Mouse (Mus musculus): ENCODE results near the gene Pla2g2f.

Gene Pla2g2f

DNA sequence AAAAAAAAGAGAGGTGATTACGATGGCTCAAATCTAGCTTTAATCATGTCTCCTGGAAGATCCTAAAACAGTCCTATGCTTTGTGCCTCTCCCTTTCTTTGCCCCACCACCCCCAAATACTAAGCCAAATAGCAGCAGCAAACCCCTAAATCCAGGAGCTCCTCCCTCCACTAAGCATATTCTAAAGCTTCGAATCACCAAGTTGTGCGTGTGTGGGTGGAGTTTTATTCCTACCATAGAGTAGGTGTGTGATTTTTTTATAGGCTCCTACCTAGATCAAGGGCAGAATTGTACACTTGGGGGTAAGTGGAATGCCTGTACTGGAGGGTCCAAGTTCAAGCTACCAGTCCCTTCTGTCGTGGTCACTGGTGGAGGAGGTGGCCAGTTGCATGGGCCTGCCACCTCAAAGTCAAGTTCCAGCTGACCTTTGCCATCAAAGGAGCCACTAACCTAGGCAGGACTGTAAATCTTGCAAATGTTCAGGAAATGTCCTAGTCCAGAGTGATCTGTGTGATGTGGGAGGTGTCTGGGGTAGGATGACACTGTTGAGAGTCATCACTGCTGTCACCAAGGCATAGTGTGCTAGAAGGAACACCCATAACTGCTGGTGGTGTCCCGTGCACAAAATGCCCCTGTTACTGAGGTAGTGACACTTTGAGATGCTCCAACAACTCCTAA lies 38.7 kb downstream of the Pla2g2f start:
- DNase-seq (ENCODE audit: low read depth in 2 of 2, low spot score in 2 of 2), result no peak

DNA sequence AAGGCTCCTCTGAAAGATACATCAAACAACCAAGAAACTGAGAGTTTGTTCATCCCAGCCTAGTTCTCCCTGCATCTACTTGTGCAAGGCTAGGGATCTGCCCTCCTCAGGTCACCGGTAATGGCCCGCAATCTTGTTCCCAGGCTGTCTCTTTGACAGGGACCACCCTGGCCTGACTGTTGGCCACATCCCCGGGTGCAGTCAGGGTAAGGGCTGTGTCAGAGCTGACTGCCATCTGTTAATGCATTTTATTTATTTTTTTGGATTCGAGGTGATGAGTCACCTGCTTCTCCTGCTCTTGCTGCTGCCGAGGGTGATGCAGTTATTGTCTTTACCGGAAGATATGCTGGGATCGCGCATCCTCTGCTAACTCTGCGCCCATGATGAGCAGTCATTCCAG lies 40.7 kb downstream of the Pla2g2f start:
- DNase-seq (ENCODE audit: low read depth in 2 of 2, low spot score in 2 of 2), result no peak

DNA sequence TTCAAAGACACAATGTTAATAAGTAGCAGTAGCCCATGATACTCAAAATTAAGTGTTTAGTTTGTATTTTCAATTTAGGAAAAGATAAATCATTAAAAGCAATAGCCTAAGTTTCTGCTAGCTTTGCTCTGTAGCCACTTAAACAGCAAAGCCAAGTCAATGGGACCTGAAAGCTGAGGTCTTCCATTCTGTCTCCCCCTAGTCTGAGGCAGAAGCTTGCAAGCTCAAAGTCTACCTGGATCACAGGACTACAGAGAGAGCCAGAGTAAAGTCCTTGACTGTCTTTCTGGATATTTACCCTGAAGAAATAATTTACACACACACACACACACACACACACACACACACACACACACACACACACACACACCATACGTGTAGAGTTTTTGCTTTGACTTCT lies 43.2 kb downstream of the Pla2g2f start:
- no peak for DNase-seq (ENCODE audit: low read depth in 2 of 2, low spot score in 2 of 2)

DNA sequence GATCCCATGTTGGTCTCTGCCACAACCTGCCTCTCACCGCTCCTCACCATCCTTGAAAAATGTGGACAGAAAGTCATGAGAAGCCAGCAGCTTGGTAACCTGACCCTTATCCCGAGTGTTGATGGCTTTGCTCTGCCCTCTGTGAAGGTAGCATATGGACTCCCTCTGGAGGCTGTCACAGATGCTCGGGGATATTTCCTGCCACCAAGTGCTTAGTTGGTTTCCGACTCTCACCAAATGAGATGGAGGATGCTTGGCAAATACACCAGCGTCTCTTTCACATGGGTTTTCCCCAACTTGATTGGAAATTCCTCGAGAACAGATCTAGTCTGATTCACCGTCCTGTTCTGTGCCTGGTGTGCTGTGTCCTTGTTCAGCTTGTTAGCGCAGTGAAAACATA lies 44.8 kb downstream of the Pla2g2f start:
- DNase-seq (ENCODE audit: low read depth in 2 of 2, low spot score in 2 of 2), result no peak

DNA sequence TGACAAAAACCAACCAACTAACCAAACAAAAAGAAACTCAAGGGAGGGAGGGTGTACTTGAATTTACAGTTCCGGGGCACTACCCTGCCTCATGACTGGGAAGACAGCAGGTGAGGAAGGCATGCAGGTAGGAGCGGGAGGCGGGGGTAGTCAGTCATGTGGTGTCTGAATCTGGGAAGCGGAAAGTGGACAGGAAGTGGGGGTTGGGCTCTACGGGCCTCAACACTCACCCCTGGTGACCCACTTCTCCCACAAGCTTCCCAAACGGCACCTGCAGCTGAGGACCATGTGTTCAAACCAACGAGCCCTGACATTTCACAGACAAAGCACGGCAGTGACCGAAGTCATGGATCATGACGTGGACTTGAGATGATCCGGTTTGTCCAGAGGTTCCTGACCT lies 45.3 kb downstream of the Pla2g2f start:
- no peak for DNase-seq (ENCODE audit: low read depth in 2 of 2, low spot score in 2 of 2)

DNA sequence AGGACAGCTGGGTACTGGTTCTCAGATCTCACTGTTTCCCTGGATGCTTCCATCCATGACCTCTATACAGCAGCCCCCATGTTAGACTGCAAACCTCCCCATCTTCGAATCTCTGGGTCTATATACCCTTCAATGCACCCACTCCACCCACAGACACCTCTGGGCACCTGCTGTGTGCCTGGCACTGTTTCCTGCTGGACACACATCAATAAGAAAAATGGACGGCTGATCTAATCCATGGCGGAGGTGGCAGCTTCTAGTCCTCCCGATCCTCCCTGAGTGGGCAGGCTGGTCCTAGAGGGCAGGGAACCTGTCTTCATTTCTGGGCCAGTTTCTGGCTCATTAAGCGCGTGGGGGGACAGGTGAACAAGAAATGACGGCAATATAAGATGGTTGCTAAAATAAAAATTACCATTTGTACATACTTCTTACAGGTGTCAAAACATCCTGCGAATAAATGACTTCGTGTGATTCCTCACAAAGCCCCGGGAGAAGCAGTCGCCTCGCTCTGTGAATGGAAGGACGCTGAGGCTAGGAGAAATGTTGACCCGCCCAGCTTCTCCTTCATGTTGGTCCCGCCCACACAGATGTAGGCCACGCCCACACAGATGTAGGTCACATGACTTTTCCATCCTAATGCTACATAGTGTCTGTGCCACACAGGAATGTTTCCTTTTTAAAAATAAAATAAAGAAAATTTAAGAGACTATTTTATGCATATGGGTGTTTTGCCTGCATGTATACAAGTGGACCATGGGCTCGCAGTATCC lies 46.2 kb downstream of the Pla2g2f start:
- no peak for DNase-seq (ENCODE audit: low read depth in 2 of 2, low spot score in 2 of 2)

DNA sequence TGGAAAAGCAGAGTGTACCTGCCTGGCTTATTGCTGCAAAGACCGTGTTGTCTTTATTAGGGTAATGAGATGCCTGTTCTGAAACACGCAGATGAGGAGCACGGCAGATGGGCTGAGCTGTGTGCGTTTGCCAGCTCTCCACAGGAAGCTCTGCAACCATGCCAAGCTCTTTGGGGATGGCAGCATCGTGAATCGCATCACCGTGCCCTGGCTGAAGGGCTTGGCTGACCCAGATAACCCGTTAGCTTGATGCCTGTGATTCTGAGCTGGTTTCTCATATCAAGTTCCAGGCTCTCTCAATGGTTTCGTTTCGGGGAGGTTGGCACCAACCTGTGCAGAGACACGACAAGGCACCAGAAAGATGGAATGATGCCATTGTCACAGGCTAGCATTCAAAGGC lies 46.8 kb downstream of the Pla2g2f start:
- DNase-seq (ENCODE audit: low read depth in 2 of 2, low spot score in 2 of 2), result no peak

DNA sequence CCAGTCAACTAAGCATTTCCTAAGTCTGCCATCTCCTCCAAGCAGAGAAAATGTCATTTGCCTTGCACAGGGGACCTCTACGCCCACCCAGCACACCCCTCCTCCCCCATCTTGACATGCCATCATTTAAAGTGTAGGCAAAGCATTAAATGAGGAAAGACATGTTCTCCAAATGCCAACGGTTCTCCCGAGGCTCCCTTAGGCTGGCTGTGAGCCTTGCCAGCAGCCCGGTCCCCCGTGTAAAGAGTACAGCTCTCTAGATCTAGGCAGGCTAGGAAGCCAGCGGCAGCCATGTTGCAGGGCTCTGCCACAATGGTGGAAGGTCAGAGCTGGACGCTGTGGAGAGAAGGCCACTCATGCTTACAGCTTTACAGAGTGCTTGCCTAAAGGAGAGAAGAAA lies 47.5 kb downstream of the Pla2g2f start:
- DNase-seq (ENCODE audit: low read depth in 2 of 2, low spot score in 2 of 2), result no peak

DNA sequence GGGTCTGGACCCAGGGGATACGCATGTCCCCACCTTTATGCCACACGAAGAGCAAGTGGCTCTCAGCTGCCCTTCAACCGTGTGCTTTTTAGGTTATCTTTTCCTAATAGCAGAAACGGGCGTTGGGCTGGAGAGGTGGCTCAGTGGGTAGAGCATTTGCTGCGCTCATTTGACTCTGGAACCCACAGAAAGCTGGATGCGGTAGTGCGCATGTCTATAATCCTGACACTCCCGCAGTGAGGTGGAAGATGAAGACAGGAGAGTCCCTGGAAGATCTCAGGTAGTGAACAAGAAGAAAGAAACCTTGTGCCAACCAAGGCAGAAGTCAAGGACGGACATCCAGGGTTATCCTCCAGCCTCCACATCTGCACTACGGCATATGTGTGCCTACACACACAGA lies 48.2 kb downstream of the Pla2g2f start:
- DNase-seq (ENCODE audit: low read depth in 2 of 2, low spot score in 2 of 2), result no peak

DNA sequence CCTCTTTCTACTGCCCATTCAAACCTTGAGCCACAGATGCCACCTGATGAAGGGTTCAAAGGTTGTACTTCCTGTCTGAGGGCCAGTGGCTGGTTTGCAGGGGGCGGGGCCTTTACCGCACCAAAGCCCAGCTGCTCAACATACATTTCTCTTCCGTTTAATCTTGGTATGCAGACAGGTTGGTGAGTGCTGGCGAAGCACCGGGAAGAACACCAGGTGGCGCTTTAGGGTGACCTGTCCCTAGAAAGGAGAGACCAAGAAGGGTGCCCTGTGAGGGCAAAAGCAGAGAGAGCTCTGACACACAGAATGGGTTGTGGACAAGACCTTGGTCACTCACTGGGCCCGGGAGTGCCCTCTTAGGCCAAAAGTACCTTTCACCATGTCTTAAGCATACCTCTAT lies 48.8 kb downstream of the Pla2g2f start:
- peak; percentile 20 to 30 for DNase-seq (ENCODE audit: low read depth in 2 of 2, low spot score in 2 of 2)

DNA sequence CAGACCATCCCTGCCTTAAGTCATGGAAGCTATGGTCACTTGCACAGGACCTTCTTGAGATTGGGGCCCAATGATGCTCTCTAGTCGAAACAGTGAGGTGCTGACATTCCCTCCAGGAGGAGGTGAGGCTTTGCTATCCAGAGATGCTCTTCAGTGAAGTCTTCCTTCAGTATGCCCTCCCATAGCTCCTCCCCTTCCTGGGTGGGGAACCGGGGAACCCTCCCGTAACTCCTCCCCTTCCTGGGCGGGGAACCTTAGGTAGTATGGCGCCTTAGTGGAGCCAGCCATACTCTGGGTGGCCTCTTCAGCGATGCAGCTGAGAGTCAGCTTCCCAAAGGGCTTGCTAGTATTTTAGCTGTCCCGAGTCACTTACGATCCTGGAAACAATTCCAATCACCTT lies 50.8 kb downstream of the Pla2g2f start:
- DNase-seq (ENCODE audit: low read depth in 2 of 2, low spot score in 2 of 2), result no peak

DNA sequence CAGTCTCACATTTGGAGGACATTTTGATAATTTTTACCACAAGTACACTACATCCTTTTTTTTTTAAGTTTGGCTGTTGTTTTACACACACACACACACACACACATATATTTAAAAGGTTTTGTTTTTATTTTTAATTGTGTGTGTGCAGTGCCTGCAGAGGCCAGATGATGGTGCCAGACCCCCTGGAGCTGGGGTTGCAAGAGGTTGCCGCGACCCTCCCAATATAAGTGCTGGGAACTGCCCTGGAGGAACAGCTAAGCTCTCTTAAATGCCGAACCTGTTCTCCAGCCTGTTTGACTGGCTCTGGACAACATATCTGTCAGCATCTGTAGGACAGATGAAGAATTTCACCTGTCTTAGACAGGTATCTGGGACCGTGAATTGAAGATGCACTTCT lies 53.3 kb downstream of the Pla2g2f start:
- no peak for DNase-seq (ENCODE audit: low read depth in 2 of 2, low spot score in 2 of 2)

DNA sequence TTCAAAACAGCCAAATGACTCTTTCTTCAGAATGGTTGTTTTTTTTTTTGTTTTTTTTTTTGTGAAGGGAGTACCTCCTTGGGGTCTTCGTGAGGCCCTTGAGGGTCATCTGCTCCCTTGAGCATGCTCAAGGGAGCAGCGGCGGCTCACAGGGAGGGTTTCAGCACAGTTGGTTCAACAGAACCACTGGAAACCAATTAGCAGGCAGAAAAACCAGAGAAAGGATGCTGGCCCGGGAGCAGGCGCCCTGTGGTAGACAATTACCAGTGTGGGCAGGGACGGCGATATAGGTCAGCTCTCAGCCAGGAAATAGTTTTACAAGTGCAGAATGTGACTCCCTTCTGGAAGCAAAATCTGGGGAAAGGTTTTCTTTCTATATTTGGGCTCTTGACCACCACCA lies 53.8 kb downstream of the Pla2g2f start:
- no peak for DNase-seq (ENCODE audit: low read depth in 2 of 2, low spot score in 2 of 2)

DNA sequence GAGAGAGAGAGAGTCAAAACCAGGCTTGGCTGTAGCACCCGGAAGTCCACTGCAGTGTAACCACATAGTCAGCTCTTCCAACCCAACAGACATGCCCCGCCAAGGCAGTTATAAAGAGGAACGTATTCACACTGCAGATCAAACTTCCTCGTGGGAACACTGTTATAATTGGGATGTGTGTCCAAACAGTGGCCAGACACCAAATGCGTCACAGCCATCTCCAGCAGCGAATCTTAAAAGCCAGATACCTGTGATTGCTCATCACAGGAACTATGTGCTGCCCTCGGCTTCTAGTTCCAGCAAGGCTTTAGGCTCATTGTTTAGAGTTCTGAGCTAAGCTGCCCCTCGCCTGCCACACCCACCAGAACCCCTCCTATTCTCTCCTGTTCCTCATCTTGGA lies 54.9 kb downstream of the Pla2g2f start:
- no peak for DNase-seq (ENCODE audit: low read depth in 2 of 2, low spot score in 2 of 2)

DNA sequence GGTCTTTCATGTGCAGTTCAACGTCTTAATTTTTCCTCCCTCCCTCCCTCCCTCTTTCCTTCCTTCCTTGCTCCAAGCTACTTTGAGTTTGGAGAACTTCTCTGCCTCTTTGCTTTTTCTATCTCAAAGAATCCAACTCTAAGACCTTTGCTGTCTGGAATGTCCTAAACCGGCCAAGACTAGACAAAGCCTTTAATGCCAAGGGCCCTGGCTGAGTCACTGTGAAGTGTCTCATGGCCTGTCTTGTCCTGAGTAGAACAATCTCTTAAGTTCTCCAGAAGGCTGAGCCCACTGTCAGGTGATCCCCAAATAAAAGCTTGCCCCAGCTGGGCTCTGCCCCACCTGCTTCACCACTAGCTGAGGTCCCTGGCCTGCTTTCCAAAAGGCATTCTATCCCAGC lies 55.4 kb downstream of the Pla2g2f start:
- DNase-seq (ENCODE audit: low read depth in 2 of 2, low spot score in 2 of 2), result no peak

DNA sequence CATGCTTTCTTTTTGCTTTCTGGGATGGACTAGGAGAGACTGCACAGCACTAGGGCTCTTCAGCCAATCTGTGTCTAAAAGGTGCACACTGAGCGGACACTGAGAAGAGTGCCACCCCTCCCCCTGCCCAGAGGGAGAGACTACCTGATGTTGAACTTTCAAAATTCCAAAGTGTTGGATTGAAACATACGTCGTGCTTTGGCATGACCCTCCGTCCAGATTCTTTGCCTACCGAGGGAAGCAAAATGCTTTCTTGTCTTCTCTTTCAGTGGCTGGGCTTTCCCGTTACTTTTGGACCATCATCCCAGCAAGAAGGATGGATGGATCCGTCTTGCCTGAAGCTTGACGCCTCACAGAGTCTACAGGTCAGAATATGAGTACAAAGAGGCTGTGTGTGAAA lies 56.3 kb downstream of the Pla2g2f start:
- no peak for DNase-seq (ENCODE audit: low read depth in 2 of 2, low spot score in 2 of 2)

All from CD8-positive naive resting alpha-beta T cell, adult 2 months (primary cell).